8 mouse cellular contexts compared by ENCODE assay signal in genomic region chr19:61265349-61266245, GRCm38 (mm10). TPM values are rescaled to one million over a fixed set of nuclear protein-coding genes. Genes with fewer than 3 reads are reported as not detected.
A peak's percentile ranks its signal among the peaks of the same experiment; 100 is the strongest.
DNase-seq lines count a peak whose midpoint lies in the region; ATAC-seq and TF ChIP-seq lines count a peak whose summit lies in the region.

No protein-coding gene starts in this region.

- H3K4me2 ChIP-seq in heart, embryonic 13.5 days, result no peak overlapping the region; the same call in 1 of the 2 replicates
- no peak overlapping the region for H3K4me2 ChIP-seq in liver, embryonic 15.5 days
- H3K4me2 ChIP-seq in stomach, postnatal 0 days (replicated peaks; ENCODE audit: low read depth), result no peak overlapping the region

- WGBS in heart, embryonic 13.5 days, result 18% methylated on average over 3 of the region's 3 CpGs
- 4% methylated on average over 3 of the region's 3 CpGs for WGBS in liver, embryonic 15.5 days (ENCODE audit: insufficient replicate concordance)
- 20% methylated on average over 3 of the region's 3 CpGs for WGBS in stomach, postnatal 0 days

- peak; percentile 74 to 82 for DNase-seq in B cell, adult 2 months
- peak; percentile 89 for DNase-seq in adipocyte (ENCODE audit: low spot score)
- peak; percentile 62 for DNase-seq in embryo, embryonic 11.5 days (ENCODE audit: low read depth, low spot score)
- DNase-seq in kidney, postnatal 10 days, result peak; percentile 78
- peak; percentile 54 for DNase-seq in neural tube, embryonic 10.5 days (ENCODE audit: extremely low spot score, low spot score)
- peak; percentile 70 for DNase-seq in stomach, postnatal 0 days (ENCODE audit: low spot score)

- H3K4me3 ChIP-seq in heart, embryonic 13.5 days, result peak overlapping the region; percentile 23; the same call in 1 of the 2 replicates
- H3K4me3 ChIP-seq in liver, embryonic 15.5 days (replicated peaks), result peak overlapping the region; percentile 30
- H3K4me3 ChIP-seq in stomach, postnatal 0 days (ENCODE audit: low read depth, low read length), result no peak overlapping the region

- H3K9ac ChIP-seq in heart, embryonic 13.5 days, result no peak overlapping the region
- H3K9ac ChIP-seq in liver, embryonic 15.5 days, result no peak overlapping the region
- H3K9ac ChIP-seq in stomach, postnatal 0 days (ENCODE audit: low read length), result no peak overlapping the region

- ATAC-seq in heart, embryonic 13.5 days (ENCODE audit: extremely low read depth, insufficient number of reproducible peaks, low FRiP score, low TSS enrichment), result no peak
- 0 out of 2 replicates have a peak, but pooled peaks have one; percentile 3 for ATAC-seq in liver, embryonic 15.5 days (ENCODE audit: insufficient read depth)
- peak; percentile 55 for ATAC-seq in stomach, postnatal 0 days (ENCODE audit: low FRiP score, low TSS enrichment)

- 0 out of 2 replicates have a peak, but pooled peaks cover 5% of the 10 kb centered on the region for H3K27me3 ChIP-seq in heart, embryonic 13.5 days (replicated peaks)
- no peaks in the 10 kb centered on the region; the same call in 1 of the 2 replicates for H3K27me3 ChIP-seq in liver, embryonic 15.5 days
- H3K27me3 ChIP-seq in stomach, postnatal 0 days (ENCODE audit: control insufficient read depth, insufficient read depth, low read length), result no peaks in the 10 kb centered on the region

- no peak for TF ChIP-seq EP300 in stomach, postnatal 0 days (optimal IDR thresholded peaks at IDR 0.05)

- H3K4me1 ChIP-seq in heart, embryonic 13.5 days, result no peaks in the 10 kb centered on the region
- H3K4me1 ChIP-seq in liver, embryonic 15.5 days (replicated peaks), result 0 out of 2 replicates have a peak, but pooled peaks cover 4% of the 10 kb centered on the region
- no peaks in the 10 kb centered on the region for H3K4me1 ChIP-seq in stomach, postnatal 0 days (replicated peaks; ENCODE audit: control insufficient read depth, insufficient read depth)

- H3K27ac ChIP-seq in heart, embryonic 13.5 days (replicated peaks), result no peak overlapping the region
- no peak overlapping the region for H3K27ac ChIP-seq in liver, embryonic 15.5 days (replicated peaks)
- no peak overlapping the region for H3K27ac ChIP-seq in stomach, postnatal 0 days (replicated peaks)

- H3K36me3 ChIP-seq in heart, embryonic 13.5 days, result no peaks in the 10 kb centered on the region
- H3K36me3 ChIP-seq in liver, embryonic 15.5 days (replicated peaks), result no peaks in the 10 kb centered on the region
- H3K36me3 ChIP-seq in stomach, postnatal 0 days (ENCODE audit: control insufficient read depth, insufficient read depth, low read length), result no peaks in the 10 kb centered on the region

- TF ChIP-seq CTCF in stomach, postnatal 0 days (IDR thresholded peaks at IDR 0.05; ENCODE audit: low read depth), result peak; percentile 65

- H3K9me3 ChIP-seq in heart, embryonic 13.5 days, result no peaks in the 10 kb centered on the region
- no peaks in the 10 kb centered on the region for H3K9me3 ChIP-seq in liver, embryonic 15.5 days (replicated peaks)
- no peaks in the 10 kb centered on the region for H3K9me3 ChIP-seq in stomach, postnatal 0 days (ENCODE audit: control insufficient read depth, low read length)

RNA-seq across cellular contexts. Expression of gene Gm21060, which starts 31.3 kb away (rescaled TPM):
- polyA plus RNA-seq in heart, embryonic 13.5 days (2015; fragmentation: Nextera tagmentation; extraction: Ambion mirVana), result not detected in 2 replicates
- not detected in 2 replicates for polyA plus RNA-seq in liver, embryonic 15.5 days (2015; fragmentation: Nextera tagmentation; extraction: Ambion mirVana)
- not detected in 2 replicates for polyA plus RNA-seq in stomach, postnatal 0 days (2015; fragmentation: Nextera tagmentation; extraction: Ambion mirVana)

RNA-seq across cellular contexts. Expression of gene Csf2ra, which starts 37.4 kb away (rescaled TPM):
- 33.5 and 35.2 TPM in 2 replicates for polyA plus RNA-seq in heart, embryonic 13.5 days (2015; fragmentation: Nextera tagmentation; extraction: Ambion mirVana)
- 15.8 and 19.1 TPM in 2 replicates for polyA plus RNA-seq in liver, embryonic 15.5 days (2015; fragmentation: Nextera tagmentation; extraction: Ambion mirVana)
- polyA plus RNA-seq in stomach, postnatal 0 days (2015; fragmentation: Nextera tagmentation; extraction: Ambion mirVana), result 8.4 and 9.0 TPM in 2 replicates
